Mouse (Mus musculus) forebrain, embryonic 11.5 days (tissue): Measurements from ENCODE around the gene Sestd1. TPM values are rescaled to one million over a fixed set of nuclear protein-coding genes. Genes with fewer than 3 reads are reported as not detected.

Source experiments
- ATAC-seq: fragments of 200-750 bp; cut with Nextera tagmentation; replicated peaks from 2 replicates; pipeline ENCODE4 v1.8.0; 2017; ENCODE audit warnings: moderate TSS enrichment; ENCODE audit not compliant: low FRiP score
- DNase-seq: peaks from one replicate; pipeline ENCODE4 v3.0.0-alpha.2; 2017; ENCODE audit warnings: low spot score
- H3K27ac ChIP-seq: fragments of 300-500 bp; sonication (generic); 2 replicates; pipeline ENCODE4 v1.5.1; 2014; ENCODE audit warnings: low read depth, low read length
- H3K27me3 ChIP-seq: fragments of 300-500 bp; sonication (generic); 2 replicates; pipeline ENCODE4 v1.6.1; 2014; ENCODE audit warnings: mild to moderate bottlenecking, low read length, mixed read lengths; ENCODE audit not compliant: control insufficient read depth, insufficient read depth
- H3K36me3 ChIP-seq: fragments of 300-500 bp; sonication (generic); 2 replicates; pipeline ENCODE4 v1.6.1; 2014; ENCODE audit warnings: mild to moderate bottlenecking, low read length, moderate library complexity, mixed read lengths; ENCODE audit not compliant: control insufficient read depth, insufficient read depth
- H3K4me1 ChIP-seq: fragments of 300-500 bp; sonication (generic); replicated peaks from 2 replicates; pipeline ENCODE4 v1.6.1; 2014; ENCODE audit warnings: low read length, mixed read lengths; ENCODE audit not compliant: control insufficient read depth, insufficient read depth
- H3K4me2 ChIP-seq: fragments of 300-500 bp; sonication (generic); 2 replicates; pipeline ENCODE4 v1.6.1; 2014; ENCODE audit warnings: low read depth, mild to moderate bottlenecking, low read length, moderate library complexity, mixed read lengths; ENCODE audit not compliant: severe bottlenecking
- H3K4me3 ChIP-seq: fragments of 300-500 bp; sonication (generic); 2 replicates; pipeline ENCODE4 v1.5.1; 2014; ENCODE audit warnings: low read depth, low read length
- H3K9ac ChIP-seq: fragments of 300-500 bp; sonication (generic); 2 replicates; pipeline ENCODE4 v1.6.1; 2014; ENCODE audit warnings: low read length
- H3K9me3 ChIP-seq: fragments of 300-500 bp; sonication (generic); 2 replicates; pipeline ENCODE4 v1.6.1; 2016; ENCODE audit warnings: low read length, mixed read lengths; ENCODE audit not compliant: control insufficient read depth
- WGBS: fragments of 180-500 bp; shearing (Covaris S2); extraction: QIAGEN DNeasy Blood & Tissue Kit; methylation state at CpG from one replicate; pipeline ENCODE4 v1.1.7; 2014; 5-methylcytosine and 5-hydroxymethylcytosine counted together
- polyA plus RNA-seq: library from polyadenylated mRNA; unstranded; fragments of >200 nt; fragmentation: Nextera tagmentation; extraction: Ambion mirVana; gene quantifications from 2 replicates; pipeline ENCODE4 v1.2.1, GENCODE M21; 2014

The Sestd1 gene
- polyA plus RNA-seq, 1 experiment from 2014 or later = 26.0 TPM

DNA sequence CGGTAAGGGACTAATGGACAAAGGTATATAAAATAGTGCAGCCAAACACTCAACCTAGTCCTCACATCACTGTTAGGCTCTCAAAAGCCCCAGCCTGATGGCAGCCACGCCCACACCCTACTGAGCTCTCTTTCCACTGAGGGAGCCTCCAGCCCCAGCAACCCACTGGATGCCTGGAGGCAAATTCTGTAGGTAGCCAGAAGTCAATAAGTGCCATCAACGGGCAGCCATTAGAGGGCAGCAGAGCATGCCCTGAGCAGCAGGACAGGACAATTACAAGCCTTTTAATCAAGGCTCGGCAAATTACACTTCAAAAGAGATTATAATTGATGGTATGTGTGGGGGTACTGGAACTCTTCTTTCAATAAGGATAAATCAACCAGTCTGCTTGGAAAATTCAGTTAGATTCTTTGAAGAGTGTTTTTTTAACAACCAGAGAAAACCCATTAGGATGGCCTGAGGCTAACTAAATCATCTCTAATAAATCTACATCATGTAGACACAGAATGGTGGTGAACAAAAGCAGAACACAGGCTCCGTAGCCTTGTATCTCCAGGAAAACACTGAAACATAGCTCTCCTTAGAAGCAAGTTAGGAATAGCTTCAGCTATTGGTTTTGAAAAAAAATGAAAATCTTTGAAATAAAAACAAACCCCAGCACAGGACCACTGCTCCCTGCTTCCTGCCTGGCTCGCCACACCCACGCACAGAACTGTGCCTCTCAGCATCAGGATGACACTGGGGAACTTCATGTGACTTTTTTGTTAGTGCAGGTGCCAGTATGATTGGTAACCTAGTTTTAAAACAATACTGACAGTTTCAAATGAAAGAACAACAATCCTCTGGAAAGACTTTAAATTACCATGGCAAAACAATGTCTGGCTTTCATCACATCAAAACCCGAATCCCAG, 30.4 kb downstream of the Sestd1 start:
- ATAC-seq = peak; percentile 76
- Histone ChIP-seq H3K4me3 (no peak overlapping the region), H3K4me2 (no peak overlapping the region), H3K9me3 (no peaks in the 10 kb centered on the region), H3K36me3 (no peaks in the 10 kb centered on the region), H3K27ac (no peak overlapping the region), H3K4me1 (no peaks in the 10 kb centered on the region), H3K9ac (no peak overlapping the region), H3K27me3 (no peaks in the 10 kb centered on the region)
- 38% methylated on average over 8 of the region's 8 CpGs for WGBS
- DNase-seq = peak; percentile 67

DNA sequence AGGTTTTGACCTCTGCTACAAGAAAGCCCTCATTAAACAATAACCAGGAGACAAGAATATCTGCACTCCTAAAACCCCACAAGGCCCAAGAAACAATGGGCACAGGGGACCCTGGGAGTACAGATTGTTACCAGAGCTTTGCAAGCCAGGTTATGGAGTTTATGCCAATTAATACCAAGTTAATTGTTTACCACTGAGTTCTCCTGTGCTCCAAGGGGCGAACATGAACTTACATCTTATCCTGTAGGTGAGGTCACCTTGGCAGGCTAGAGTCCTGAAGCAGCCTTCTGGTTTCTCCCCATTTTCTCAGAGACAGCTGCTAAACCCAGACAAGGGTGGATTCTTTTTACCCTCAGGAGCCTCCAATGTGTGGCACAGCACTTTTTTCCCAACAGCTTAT, 32.0 kb downstream of the Sestd1 start:
- H3K36me3 ChIP-seq = no peaks in the 10 kb centered on the region
- H3K9ac ChIP-seq = no peak overlapping the region
- no peak overlapping the region for H3K4me3 ChIP-seq
- ATAC-seq (no peak), DNase-seq (no peak)
- H3K4me2 ChIP-seq = no peak overlapping the region
- no peaks in the 10 kb centered on the region for H3K27me3 ChIP-seq
- H3K27ac ChIP-seq = no peak overlapping the region
- no peaks in the 10 kb centered on the region for H3K9me3 ChIP-seq
- H3K4me1 ChIP-seq = no peaks in the 10 kb centered on the region
- WGBS = 84% methylated on average over 1 of the region's 1 CpGs

- Histone ChIP-seq H3K36me3 (no peaks in the 10 kb centered on the region), H3K27me3 (no peaks in the 10 kb centered on the region), H3K9me3 (no peaks in the 10 kb centered on the region), H3K9ac (no peak overlapping the region), H3K4me3 (no peak overlapping the region), H3K4me2 (no peak overlapping the region), H3K27ac (no peak overlapping the region), H3K4me1 (no peaks in the 10 kb centered on the region)
- DNase-seq = no peak
- WGBS = 93% methylated on average over 10 of the region's 10 CpGs
- ATAC-seq = no peak
Measured at GRCm38 (mm10) chr2:77247200-77247830, 33.1 kb downstream of the Sestd1 start.

- Histone ChIP-seq H3K4me3 (no peak overlapping the region), H3K4me1 (no peaks in the 10 kb centered on the region), H3K36me3 (no peaks in the 10 kb centered on the region), H3K27ac (no peak overlapping the region), H3K27me3 (no peaks in the 10 kb centered on the region), H3K9ac (no peak overlapping the region), H3K4me2 (no peak overlapping the region), H3K9me3 (no peaks in the 10 kb centered on the region)
- WGBS = 65% methylated on average over 3 of the region's 3 CpGs
- no peak for DNase-seq
- ATAC-seq = no peak
Measured at GRCm38 (mm10) chr2:77245806-77246205, 34.6 kb downstream of the Sestd1 start.

GRCm38 (mm10) chr2:77242248-77242647, 38.1 kb downstream of the Sestd1 start:
- Histone ChIP-seq H3K36me3 (no peaks in the 10 kb centered on the region), H3K4me2 (no peak overlapping the region), H3K27me3 (no peaks in the 10 kb centered on the region), H3K4me3 (no peak overlapping the region), H3K9me3 (no peaks in the 10 kb centered on the region), H3K27ac (no peak overlapping the region), H3K9ac (no peak overlapping the region), H3K4me1 (no peaks in the 10 kb centered on the region)
- WGBS = 92% methylated on average over 6 of the region's 6 CpGs
- DNase-seq (no peak), ATAC-seq (no peak)

DNA sequence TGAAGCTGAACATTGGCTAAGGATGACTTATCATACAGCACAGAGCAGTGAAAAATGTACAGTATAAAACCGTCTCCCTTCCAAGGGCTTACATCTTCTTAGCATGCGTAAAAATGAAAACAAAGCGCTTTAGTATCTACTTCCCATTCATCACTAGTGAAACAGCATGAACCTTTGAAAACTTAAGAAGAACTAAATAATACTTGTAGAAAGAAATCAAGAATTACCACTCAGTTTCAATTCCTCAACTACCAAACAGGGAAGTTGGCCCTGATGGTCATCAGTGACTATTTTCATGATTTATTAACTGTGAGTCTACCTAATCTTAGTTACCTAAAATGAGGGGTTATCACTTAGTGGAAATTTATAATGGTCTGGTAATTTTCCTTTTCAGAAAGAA, 41.8 kb downstream of the Sestd1 start:
- Histone ChIP-seq H3K27ac (no peak overlapping the region), H3K4me1 (no peaks in the 10 kb centered on the region), H3K36me3 (no peaks in the 10 kb centered on the region), H3K9me3 (no peaks in the 10 kb centered on the region), H3K4me2 (no peak overlapping the region), H3K4me3 (no peak overlapping the region), H3K27me3 (no peaks in the 10 kb centered on the region), H3K9ac (no peak overlapping the region)
- ATAC-seq = no peak
- 91% methylated on average over 3 of the region's 3 CpGs for WGBS
- no peak for DNase-seq

- Histone ChIP-seq H3K36me3 (no peaks in the 10 kb centered on the region; the same call in 1 of the 2 replicates), H3K27ac (no peak overlapping the region), H3K9ac (no peak overlapping the region), H3K4me3 (no peak overlapping the region), H3K9me3 (no peaks in the 10 kb centered on the region), H3K27me3 (no peaks in the 10 kb centered on the region), H3K4me2 (no peak overlapping the region), H3K4me1 (no peaks in the 10 kb centered on the region)
- WGBS = 79% methylated on average over 3 of the region's 3 CpGs
- ATAC-seq (no peak), DNase-seq (no peak)
Measured at GRCm38 (mm10) chr2:77238046-77238445, 42.3 kb downstream of the Sestd1 start.

DNA sequence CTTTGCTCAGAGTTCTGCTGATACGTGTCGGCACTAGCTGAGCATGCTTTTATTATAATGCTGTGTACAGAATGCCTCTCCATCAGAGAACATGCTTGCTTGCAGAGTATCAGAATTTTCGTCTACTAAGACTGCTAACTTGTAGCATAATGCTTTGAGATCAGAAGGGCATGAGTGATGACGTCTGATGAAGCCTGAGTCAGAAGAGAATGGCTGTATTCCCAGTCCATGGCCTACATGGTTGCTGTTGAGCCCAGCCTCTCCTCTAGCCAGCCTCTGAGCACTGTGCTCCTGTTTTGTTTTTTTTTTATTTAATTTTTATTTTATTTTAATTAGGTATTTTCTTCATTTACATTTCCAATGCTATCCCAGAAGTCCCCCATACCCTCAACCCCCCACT, 43.5 kb downstream of the Sestd1 start:
- DNase-seq (no peak), ATAC-seq (no peak)
- no peak overlapping the region for H3K4me2 ChIP-seq
- WGBS = 85% methylated on average over 4 of the region's 4 CpGs
- H3K4me3 ChIP-seq = no peak overlapping the region
- no peak overlapping the region for H3K27ac ChIP-seq
- no peak overlapping the region for H3K9ac ChIP-seq
- no peaks in the 10 kb centered on the region for H3K4me1 ChIP-seq
- no peaks in the 10 kb centered on the region for H3K9me3 ChIP-seq
- H3K36me3 ChIP-seq = no peaks in the 10 kb centered on the region; the same call in 1 of the 2 replicates
- H3K27me3 ChIP-seq = no peaks in the 10 kb centered on the region
